Mouse (Mus musculus): ENCODE results near the gene Gm26938.

The Gm26938 gene

DNA sequence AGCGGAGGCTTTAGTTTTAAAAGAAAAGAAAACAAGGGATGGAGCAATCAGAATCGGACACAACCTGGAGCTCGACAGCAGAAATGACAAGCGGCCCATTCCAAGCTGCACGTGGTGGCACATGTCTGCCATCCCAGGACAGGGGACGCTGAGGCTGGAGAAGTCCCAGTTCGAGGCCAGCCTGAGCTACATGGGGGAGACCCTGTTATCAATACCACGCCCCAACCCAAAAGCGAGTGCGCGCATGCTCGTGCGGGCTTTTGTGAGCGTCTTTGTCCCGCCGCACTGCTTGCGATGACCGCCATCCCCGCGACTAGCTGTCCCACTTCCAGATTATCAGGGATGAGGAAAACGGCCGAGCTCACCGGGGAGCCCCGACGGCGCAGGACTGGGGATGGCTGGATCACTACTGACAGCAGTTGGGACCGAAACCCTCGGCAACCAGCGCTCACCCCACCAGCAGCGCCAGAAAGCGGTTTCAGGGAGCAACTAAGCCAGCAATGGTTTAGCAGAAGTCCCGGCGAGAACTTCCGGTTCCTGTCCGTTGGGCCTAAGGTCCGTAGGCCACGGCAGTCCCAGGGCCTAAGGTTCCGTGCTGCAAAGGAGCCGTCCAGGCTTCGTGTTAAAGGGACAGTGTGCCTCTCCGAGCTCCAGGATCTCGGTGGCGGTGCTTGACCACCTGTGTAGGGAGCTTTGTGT is at the start of gene Gm26938, which contains the start of gene Psmg3:
Gene Gm26938, minus strand, starts transcription at position 51 of the 699 bp plus-strand sequence.
Gene Psmg3, minus strand, starts transcription at position 529 of the 699 bp plus-strand sequence.
- peak; percentile 84 to 99 for DNase-seq (ENCODE audit: low spot score in 2 of 2)

DNA sequence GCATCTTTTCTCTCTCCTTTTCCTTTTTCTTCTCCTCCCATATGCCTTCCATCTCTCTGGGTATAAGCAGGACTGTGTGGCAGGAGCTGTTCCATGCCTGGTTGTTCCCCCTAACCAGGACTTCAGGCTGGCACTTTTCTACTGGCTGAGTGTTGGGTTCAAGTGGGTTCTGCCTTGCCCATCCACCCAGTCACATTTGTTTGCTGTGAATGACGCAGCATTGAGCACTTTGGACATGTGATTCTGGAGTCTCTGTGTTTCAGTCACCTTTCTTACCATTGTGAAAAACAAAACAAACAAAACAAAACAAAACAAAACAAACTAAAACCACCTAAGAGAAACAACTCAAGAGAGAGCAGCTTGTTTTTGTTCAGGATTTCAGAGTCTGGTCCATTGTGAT is 45.3 kb upstream of the Gm26938 start:
- no peak for DNase-seq (ENCODE audit: low spot score in 2 of 2)

DNA sequence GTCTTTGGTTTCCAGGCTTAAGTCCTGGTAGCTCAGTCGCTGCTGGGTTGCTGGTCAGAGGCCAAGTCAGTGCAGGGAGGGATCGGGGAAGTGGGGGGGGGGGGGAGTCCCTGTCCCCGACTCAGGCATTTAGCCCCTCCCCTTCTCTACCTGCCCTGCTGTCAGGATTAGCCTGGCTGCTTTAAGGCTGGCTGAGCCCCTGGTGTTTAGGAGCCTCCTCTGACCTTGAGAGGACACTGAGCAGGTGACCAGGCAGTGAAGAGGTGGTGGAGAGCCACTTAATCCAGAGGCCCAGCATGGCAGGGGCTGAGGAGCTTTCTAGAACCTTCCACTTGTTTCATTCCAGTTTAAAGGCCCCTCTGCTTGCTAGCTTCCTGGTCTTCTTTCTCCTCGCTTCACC is 44.7 kb upstream of the Gm26938 start:
- no peak for DNase-seq (ENCODE audit: low spot score in 2 of 2)

DNA sequence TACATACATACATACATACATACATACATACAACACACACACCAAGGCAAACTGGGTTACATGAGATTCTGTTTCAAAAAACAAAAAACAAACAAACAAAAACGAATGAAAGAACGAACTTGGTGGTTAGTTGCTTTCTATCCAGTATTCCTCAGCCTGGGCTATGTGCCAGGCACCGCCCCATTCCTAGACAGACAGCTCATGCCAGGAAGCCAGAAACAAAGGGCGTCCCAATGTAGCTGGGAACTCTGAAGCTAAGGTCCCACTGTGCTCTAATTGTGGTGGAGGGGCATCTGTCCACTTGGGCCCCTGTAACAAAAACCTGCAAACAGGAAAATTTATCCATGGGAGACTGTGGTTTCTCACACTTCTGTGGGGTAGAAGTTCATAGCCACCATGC is 36.6 kb upstream of the Gm26938 start:
- DNase-seq (ENCODE audit: low spot score in 2 of 2) = peak in 1 of 2 experiments; percentile 6

DNA sequence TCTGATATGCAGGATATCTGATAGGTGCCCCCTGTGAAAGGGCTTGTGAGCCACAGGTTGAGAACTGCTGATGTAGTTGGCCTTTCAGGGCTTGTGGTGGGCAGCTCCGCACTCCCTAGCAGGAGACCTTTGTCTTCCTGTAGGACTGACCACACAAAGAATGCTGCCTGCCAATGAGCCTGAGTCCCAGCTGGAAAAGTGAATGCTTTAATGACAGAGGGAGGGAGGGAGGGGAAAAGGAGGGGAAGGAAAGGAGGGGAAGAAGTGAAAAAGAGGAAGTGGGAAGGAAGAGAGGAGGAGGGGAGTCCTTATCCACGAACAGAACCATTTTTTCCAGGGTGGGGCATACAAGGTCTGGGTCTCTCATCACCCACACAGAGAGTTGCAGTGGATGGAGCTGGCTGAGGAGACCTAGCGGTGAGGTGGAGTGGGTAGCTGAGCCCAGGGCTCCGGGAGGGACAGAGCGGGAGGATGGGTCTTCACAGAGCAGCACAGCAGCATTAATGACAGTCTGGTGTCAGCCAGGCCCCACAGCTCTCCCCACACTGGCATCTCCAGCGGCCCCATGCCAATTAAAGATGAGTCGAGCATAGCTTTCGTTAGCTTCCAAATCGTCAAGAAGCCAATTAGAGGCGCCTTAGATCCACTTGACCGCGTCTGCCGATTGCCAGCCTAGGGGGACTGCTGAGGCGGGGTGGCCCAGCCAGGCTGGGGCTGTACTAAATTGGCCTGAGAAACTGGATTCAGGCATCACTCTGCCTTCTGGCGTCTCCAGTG is 34.3 kb upstream of the Gm26938 start:
- DNase-seq (ENCODE audit: low spot score in 2 of 2) = no peak

DNA sequence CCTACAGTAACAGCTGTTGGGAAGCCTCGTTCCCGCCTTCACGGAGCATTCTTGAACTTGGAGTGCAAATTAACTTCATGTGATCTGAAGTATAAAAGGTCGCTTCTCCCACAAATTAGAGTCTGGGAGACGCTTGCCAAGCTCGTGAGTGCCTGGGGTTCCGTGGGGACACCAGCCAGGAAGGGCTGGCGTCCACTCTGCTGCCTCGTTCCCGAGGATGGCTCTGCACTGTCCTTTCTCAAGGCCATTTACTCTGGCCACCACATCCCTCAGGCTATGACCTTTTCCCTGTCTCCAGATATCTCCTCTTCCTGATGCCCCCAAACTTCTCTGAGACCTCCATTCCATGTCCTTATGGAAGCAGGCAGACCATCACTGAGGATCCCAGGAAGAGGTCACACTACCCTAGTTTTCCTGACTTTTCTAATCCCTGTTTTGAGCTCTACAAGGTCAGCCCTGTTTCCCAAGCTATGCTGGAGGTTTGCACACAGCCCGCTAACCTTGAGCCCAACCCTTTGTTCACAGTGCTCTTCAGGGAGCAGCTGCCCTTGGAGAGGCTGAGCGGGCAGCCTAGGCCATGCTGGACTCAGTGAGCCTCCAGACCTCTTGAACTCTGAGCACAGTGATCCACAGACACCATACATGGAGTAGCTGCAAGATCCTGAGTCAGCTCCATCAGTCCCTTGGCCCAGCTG is 23.6 kb upstream of the Gm26938 start:
- DNase-seq (ENCODE audit: low spot score in 2 of 2) = no peak

DNA sequence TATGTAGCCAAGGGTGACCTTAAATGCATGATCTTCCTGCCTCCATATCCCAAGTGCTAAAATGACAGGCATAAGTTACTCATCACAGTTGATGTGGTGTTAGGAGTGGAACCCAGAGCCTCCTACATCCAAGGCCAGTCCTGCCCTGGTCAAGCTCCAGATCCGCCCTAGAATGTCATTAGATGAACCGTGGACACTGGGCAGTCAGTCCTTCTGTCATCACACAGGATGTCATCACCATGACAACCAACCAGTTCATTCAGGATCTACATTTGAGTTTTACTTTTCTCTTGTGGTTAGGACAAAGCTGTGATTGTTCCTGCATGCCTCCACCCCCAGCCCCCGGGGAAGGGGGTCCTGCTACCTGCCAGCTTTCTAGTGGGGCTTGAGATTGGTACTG is 12.9 kb upstream of the Gm26938 start:
- no peak for DNase-seq (ENCODE audit: low spot score in 2 of 2)

DNA sequence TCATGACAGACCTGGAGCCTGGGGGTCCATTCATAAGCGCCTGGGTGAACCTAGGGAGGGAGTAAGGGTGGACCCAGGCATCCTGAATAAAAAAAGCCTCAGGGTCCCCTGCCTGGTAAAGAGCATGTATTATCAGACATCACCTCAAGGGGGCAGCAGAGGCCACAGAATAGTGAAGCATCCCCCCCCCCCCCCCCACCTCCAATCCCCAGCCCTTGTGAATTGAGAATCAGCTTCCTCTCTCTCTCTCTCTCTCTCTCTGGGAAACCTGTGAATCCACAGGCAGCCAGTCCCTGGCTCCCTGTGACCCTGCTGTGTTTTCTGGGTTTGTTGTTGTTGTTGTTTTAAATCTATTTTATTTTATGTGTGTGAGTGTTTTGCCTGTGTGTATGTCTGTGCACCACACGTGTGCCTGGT is 12.3 kb upstream of the Gm26938 start:
- DNase-seq (ENCODE audit: low spot score in 2 of 2) = no peak

DNA sequence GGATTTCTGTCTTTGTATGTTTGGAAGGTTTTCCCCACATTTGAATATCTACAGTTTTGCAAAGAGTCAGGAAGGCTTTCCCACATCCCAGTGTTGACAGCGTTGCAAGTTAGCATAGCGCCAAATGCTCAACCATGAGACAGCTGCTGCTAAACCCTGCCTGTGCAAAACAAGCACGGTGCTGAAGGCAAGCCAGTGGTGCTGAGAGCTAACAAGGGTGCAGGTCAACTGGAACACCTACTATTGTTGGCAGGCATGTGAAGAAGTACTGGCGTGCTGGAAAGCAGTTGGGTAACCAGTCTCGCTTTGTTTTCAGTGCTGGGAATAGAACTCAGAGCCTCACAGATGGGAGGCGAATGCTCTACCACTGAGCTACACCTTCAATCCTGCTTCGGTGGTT is 9.5 kb upstream of the Gm26938 start:
- DNase-seq (ENCODE audit: low spot score in 2 of 2) = no peak

DNA sequence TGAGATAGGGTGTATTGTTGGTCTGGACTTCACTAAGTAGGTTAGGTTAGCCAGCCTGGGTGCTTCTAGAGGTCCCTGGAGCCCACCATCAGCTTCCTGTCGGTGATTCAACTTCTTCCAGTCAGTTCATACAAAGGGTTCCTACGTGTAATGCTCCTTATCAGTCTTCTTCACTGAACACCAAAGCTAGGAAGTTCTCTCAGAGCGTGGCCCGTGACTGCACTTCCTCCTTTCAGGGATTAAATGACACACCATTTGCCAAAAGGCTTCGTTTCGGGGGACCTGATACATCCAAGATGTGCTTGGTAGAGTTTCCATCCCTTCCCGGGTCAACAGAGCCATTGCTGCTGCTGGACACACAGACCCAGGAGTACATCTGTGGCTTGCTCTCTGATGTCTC is 5.9 kb upstream of the Gm26938 start:
- no peak for DNase-seq (ENCODE audit: low spot score in 2 of 2)

DNA sequence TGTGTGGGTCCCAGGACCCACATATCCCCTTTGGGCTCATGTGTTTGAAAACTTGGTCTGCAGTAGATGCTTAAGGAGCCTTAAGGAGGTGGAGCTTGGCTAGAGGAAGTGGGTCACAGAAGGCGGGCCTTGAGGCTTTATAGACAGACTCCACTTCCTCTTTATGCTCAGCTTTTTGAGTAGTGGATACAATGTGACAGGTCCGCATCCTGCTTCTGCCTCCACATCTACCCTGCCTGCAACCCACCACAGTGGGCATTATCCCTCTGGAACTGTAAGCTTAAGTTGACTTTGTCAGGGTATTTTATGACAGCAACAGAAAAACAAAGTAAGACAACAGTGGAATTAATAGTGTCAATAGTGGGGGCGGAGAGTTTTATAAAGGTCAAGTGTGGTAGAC is 4.5 kb upstream of the Gm26938 start:
- DNase-seq (ENCODE audit: low spot score in 2 of 2) = no peak

DNA sequence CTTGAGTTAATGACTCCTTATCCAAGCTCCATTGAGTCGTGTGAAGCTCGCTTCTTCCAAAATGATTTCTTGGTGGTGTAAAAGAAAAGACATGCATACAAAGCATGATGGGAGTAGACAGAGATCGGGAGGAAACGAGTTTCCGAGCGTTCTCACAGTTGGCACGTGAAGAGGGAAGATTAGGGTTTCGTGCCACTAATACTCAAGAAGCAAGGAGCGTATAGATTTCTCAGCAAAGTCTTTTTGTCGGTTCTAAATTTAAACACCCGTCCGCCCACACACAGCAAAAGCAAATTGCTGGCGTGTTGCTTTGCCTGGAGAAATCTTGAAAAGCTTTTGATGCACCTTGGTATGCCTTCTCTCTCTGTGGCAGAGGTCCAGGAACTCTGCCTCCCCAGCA is 3.2 kb upstream of the Gm26938 start:
- no peak for DNase-seq (ENCODE audit: low spot score in 2 of 2)

DNA sequence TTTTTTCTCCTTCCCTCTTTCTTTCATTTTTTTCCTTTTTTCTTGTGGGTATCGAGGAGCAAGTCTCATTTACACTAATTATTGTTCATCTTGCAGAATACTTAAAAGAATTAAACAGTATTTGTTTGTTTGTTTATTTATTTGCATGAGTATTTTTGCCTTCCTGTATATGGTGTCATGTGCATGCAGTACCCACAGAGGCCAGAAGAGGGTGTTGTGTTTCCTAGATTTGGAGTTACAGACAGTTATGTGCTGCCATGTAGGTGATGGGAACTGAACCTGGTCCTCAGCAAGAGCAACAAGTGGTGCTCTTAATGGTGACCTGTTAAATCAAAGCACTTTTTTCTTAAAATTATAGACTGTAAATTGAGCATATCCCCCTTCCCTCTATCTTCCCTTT is 1.4 kb upstream of the Gm26938 start:
- no peak for DNase-seq (ENCODE audit: low spot score in 2 of 2)

DNA sequence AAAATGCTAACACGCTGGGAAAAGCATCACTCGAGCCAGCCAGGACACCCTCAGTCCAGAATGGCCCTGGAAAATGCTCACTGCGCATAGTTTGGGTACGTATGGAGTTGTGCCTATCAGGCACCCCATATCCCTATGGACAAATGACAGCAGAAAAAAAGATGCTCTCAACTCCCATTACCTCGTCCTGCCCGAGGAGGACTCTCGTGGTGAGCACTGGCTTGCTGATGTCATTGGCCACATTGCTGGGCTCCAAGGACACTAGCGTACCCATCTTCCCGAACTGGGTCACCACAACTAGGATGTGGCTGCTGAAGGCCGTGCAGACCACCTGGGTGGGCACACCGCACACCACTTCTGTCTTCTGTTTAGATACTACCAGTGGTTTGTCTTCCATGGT is 260 bp downstream of the Gm26938 start:
- DNase-seq (ENCODE audit: low spot score in 2 of 2) = no peak

DNA sequence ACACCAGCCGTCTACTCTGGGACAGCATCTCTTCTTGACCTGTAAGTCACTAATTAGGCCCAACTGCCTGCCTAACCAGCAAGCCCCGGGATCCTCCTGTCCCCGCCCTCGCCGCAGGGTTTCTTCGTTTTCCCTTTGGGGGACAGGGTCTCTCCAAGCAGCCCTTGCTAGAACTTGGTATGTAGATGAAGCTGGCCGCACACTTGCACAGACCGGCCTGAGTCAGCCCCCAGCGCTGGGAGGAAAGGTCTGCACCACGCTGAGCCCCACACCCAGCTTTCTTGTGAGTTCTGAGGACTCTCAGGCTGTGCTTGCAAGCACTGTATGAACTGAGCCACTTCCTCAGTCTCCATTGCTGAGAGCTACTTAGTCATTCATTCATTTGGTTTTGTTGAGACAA is 1.7 kb downstream of the Gm26938 start:
- no peak for DNase-seq (ENCODE audit: low spot score in 2 of 2)

DNA sequence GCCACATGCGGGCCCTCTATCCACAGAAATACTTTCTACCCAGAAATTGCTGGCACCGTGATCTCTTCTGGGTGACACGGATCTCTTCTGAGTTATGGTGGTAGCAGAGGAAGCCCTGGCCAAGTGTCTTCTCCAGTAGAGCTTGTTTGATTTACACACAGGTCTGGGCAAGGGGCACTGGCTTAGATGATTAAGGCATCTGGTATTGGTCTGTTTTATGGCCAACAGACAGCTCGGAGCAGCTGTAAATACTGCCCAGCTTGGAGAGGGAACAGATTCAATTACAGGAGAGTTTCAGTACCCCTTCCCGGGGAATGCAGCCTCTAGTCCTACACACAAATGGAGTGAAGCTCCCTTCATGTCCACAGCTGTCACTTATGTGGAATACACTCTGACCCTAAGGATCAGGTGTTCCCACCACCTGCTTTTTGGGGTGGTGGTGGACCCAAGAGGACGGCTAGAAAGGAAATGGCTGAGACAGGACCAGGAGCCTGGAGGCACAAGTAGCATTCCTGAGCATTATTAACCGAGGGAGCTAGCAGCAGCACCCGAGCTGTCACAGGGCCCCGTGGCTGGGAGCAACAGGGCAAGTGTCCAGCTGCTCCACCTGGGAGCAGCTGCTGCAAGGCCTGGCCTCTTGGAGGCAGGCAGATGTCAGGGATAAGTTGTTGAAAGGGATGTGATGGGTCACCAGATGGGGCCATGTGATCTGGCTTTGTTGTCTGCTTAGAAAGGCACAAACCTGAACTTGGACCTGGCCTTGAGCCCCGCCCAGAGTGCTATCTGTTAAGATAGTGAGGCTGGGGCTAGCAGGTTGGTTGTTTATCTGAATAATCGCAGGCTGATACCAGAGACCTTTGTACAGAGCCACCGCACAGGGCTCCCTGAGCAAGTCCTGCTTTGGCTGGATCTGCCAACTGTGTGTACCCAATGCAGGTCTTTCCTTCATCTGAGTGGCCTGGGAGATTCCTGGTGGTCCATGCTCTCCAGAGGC is 4.4 kb downstream of the Gm26938 start:
- peak in 1 of 2 experiments; percentile 51 for DNase-seq (ENCODE audit: low spot score in 2 of 2)

DNA sequence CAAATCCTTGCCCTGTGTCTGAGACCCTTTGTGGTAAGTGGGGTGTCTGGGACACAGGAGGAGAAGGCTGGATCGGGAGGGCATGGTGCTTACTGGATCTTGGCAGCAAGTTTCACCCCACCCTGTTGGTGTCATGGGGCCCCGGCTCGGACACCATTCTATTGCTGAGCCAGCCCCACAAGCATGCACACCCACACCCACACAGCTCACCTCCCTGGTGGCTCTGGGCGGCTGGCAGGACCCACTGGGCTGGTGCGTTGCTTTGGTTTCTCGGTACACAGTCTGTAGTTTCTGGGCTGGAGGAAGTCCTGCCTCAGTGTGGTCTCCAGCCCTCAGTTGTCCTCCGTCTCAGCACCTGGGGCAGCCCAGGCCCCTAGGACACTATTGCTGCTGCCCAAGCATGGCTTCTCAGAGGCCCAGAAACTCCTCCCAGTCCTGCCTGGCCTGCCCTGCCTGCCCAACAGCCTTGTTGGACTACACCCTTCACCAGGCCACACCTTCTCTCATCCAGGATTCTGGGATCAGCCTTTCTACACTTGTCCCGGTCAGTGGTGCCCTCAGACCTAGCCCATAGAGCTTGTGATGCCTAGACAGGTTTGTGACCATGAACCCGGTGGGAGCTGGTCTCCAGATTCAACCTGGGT is 6.5 kb downstream of the Gm26938 start, which contains the start of gene Tmem184a:
Gene Tmem184a, minus strand, starts transcription at position 380 of the 644 bp plus-strand sequence.
- DNase-seq (ENCODE audit: low spot score in 2 of 2) = peak; percentile 59 to 64

DNA sequence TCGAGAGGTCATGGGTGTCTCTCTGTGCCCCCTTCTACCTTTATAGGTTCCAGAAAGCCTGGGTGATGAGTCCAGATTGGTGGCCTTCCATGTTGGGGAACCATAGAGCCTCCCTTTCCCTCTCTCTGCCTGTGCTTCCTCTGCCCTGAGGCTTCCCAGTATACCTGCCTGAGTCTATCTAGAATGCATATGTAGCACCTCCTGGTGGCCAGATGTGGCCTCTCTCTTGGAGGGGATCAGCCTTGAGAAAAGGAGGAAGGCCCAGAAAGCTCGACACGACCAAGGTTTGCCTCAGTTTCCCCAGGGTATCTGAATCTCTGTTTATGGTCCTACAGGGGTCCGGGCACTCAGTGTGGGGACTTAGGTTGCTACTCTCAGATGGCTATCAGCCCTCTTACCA is 7.4 kb downstream of the Gm26938 start:
- no peak for DNase-seq (ENCODE audit: low spot score in 2 of 2)

DNA sequence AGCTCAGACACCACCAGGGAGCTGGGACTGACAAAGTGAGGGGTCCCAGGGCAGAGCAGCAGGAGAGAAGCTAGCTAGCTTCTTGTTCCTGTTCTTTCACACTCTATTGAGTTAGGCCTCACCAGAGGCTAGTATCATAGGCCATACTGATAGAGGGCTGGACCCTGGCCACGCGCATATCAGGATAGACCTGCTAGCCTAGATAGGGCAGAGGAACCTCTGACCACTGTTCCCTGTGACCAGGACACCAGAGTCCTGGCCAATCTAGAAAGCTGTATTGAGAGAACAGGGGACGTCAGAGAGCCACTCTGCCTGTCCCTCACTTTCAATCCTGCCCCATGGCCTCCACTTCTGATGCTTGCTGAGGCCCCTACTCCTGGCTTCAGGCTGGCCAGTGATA is 8.2 kb downstream of the Gm26938 start:
- no peak for DNase-seq (ENCODE audit: low spot score in 2 of 2)

DNA sequence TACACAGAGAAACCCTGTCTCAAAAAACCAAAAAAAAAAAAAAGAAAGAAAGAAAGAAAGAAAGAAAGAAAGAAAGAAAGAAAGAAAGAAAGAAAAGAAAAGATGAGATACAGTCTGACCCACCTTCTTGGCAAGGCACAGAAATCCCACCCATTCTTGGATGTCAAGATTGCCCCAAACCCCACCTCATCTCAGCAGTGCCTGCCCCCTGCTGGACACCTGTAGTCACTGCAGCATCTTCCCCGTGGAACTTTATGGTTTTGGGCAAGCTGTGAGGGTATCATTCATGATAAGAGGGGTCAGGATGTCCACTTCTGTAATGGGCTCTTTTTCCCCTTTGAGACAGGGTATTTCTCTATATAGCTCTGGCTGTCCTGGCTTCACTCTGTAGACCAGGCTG is 8.9 kb downstream of the Gm26938 start:
- DNase-seq (ENCODE audit: low spot score in 2 of 2) = no peak

DNA sequence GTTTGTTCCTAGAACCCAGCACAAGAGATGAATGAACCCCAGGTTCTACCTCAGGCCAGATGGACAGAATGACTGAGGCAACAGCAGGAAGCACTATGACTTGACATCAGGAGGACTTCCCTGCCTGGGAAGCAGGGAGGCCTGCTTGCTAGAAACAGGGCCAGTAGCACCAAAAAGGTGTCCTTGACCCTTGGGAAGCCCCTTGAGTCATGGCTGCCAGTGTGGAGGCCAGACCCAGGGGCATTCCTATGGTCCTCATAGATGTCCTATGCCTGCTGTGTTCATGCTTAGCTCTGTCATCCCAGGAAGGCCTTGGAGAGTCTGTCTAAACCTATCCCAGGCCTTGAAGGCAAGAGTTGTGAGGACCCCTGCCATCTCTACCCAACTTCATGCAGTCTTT is 9.8 kb downstream of the Gm26938 start:
- DNase-seq (ENCODE audit: low spot score in 2 of 2) = no peak

Data from urinary bladder, adult 18-20 months (tissue).